Mouse (Mus musculus) splenic B cell, adult 2 months (primary cell): ENCODE data around the gene Tnfrsf25.

Experiments
- DNase-seq: peaks from one replicate; pipeline ENCODE4 v3.0.0-alpha.2; 2011; ENCODE audit warnings: low read depth, low spot score
- H3K27me3 ChIP-seq: 2 replicates; pipeline ENCODE4 v1.6.1; 2012; ENCODE audit warnings: mild to moderate bottlenecking, low read length, moderate library complexity, mixed read lengths; ENCODE audit not compliant: control insufficient read depth, poor library complexity, insufficient read depth, severe bottlenecking
- H3K36me3 ChIP-seq: 2 replicates; pipeline ENCODE4 v1.6.1; 2012; ENCODE audit warnings: mild to moderate bottlenecking, low read length, moderate library complexity, mixed read lengths; ENCODE audit not compliant: control insufficient read depth, poor library complexity, insufficient read depth, severe bottlenecking

Tnfrsf25 gene

GRCm38 (mm10) chr4:152115921-152116612 lies at the start of gene Tnfrsf25:
Tnfrsf25 (plus strand) TSS chr4:152115934.
- H3K36me3 ChIP-seq: no peaks in the 10 kb centered on the region
- no peaks in the 10 kb centered on the region for H3K27me3 ChIP-seq
- DNase-seq: no peak

- no peak for DNase-seq
- Histone ChIP-seq H3K36me3 (no peaks in the 10 kb centered on the region; the same call in 1 of the 2 replicates), H3K27me3 (no peaks in the 10 kb centered on the region)
These were observed 48.5 kb upstream of the Tnfrsf25 start for GRCm38 (mm10) chr4:152067280-152067679.

GRCm38 (mm10) chr4:152068166-152068724 lies 47.5 kb upstream of the Tnfrsf25 start:
- Histone ChIP-seq H3K36me3 (no peaks in the 10 kb centered on the region), H3K27me3 (no peaks in the 10 kb centered on the region)
- DNase-seq: no peak

- Histone ChIP-seq H3K27me3 (no peaks in the 10 kb centered on the region), H3K36me3 (no peaks in the 10 kb centered on the region)
- DNase-seq: no peak
These were observed 46.5 kb upstream of the Tnfrsf25 start for GRCm38 (mm10) chr4:152069245-152069644.

- H3K36me3 ChIP-seq: no peaks in the 10 kb centered on the region
- no peak for DNase-seq
- H3K27me3 ChIP-seq: no peaks in the 10 kb centered on the region
These were observed 45.0 kb upstream of the Tnfrsf25 start for GRCm38 (mm10) chr4:152070494-152071396.

GRCm38 (mm10) chr4:152072121-152072601 lies 43.6 kb upstream of the Tnfrsf25 start, which contains the start of gene Plekhg5:
Plekhg5 (plus strand) TSS chr4:152072498.
- Histone ChIP-seq H3K27me3 (no peaks in the 10 kb centered on the region), H3K36me3 (no peaks in the 10 kb centered on the region)
- DNase-seq: no peak

GRCm38 (mm10) chr4:152072655-152073054 lies 43.1 kb upstream of the Tnfrsf25 start:
- Histone ChIP-seq H3K27me3 (no peaks in the 10 kb centered on the region), H3K36me3 (no peaks in the 10 kb centered on the region)
- DNase-seq: no peak

- DNase-seq: no peak
- H3K27me3 ChIP-seq: no peaks in the 10 kb centered on the region
- no peaks in the 10 kb centered on the region for H3K36me3 ChIP-seq
These were observed 42.0 kb upstream of the Tnfrsf25 start for GRCm38 (mm10) chr4:152073715-152074114.

- Histone ChIP-seq H3K36me3 (no peaks in the 10 kb centered on the region), H3K27me3 (no peaks in the 10 kb centered on the region)
- no peak for DNase-seq
These were observed 41.2 kb upstream of the Tnfrsf25 start for GRCm38 (mm10) chr4:152074548-152074947.

GRCm38 (mm10) chr4:152077191-152077590 lies 38.5 kb upstream of the Tnfrsf25 start:
- no peaks in the 10 kb centered on the region for H3K27me3 ChIP-seq
- no peak for DNase-seq
- H3K36me3 ChIP-seq: no peaks in the 10 kb centered on the region

- Histone ChIP-seq H3K27me3 (no peaks in the 10 kb centered on the region), H3K36me3 (no peaks in the 10 kb centered on the region)
- no peak for DNase-seq
These were observed 37.6 kb upstream of the Tnfrsf25 start for GRCm38 (mm10) chr4:152078105-152078530.

GRCm38 (mm10) chr4:152079261-152079660 lies 36.5 kb upstream of the Tnfrsf25 start:
- no peaks in the 10 kb centered on the region for H3K36me3 ChIP-seq
- no peak for DNase-seq
- no peaks in the 10 kb centered on the region for H3K27me3 ChIP-seq

- DNase-seq: no peak
- H3K27me3 ChIP-seq: no peaks in the 10 kb centered on the region
- H3K36me3 ChIP-seq: no peaks in the 10 kb centered on the region
These were observed 35.8 kb upstream of the Tnfrsf25 start for GRCm38 (mm10) chr4:152079931-152080330.

GRCm38 (mm10) chr4:152083611-152084220 lies 32.0 kb upstream of the Tnfrsf25 start:
- no peaks in the 10 kb centered on the region for H3K36me3 ChIP-seq
- no peak for DNase-seq
- no peaks in the 10 kb centered on the region; the same call in 1 of the 2 replicates for H3K27me3 ChIP-seq
